Mouse (Mus musculus): ENCODE measurements around the gene Ybx2. TPM values are rescaled to one million over a fixed set of nuclear protein-coding genes. Genes with fewer than 3 reads are reported as not detected.

Ybx2 gene
- polyA plus RNA-seq, 1 experiment from 2014 or later, result 5.1 TPM

GRCm38 (mm10) chr11:69930967-69931537 lies 4.5 kb upstream of the Ybx2 start:
- H3K27me3 ChIP-seq (ENCODE audit: control insufficient read depth, insufficient read depth, low read length), result peaks cover 14% of the 10 kb centered on the region
- no peak overlapping the region for H3K4me3 ChIP-seq (ENCODE audit: low read depth, low read length)
- no peak overlapping the region for H3K4me2 ChIP-seq
- H3K9ac ChIP-seq (ENCODE audit: low read length), result no peak overlapping the region
- H3K4me1 ChIP-seq (ENCODE audit: control insufficient read depth, insufficient read depth, low read length), result peaks cover 6% of the 10 kb centered on the region
- DNase-seq (ENCODE audit: low spot score, missing footprints), result no peak
- no peaks in the 10 kb centered on the region for H3K36me3 ChIP-seq (ENCODE audit: control insufficient read depth, insufficient read depth, low read length)
- no peaks in the 10 kb centered on the region for H3K9me3 ChIP-seq (ENCODE audit: control insufficient read depth, low read length)
- H3K27ac ChIP-seq (ENCODE audit: low read depth, low read length), result no peak overlapping the region
- ATAC-seq (ENCODE audit: low FRiP score), result no peak
- WGBS, result 81% methylated on average over 3 of the region's 3 CpGs

- Histone ChIP-seq H3K4me2 (no peak overlapping the region), H3K9ac (ENCODE audit: low read length) (no peak overlapping the region), H3K27me3 (ENCODE audit: control insufficient read depth, insufficient read depth, low read length) (peaks cover 22% of the 10 kb centered on the region), H3K36me3 (ENCODE audit: control insufficient read depth, insufficient read depth, low read length) (no peaks in the 10 kb centered on the region), H3K9me3 (ENCODE audit: control insufficient read depth, low read length) (no peaks in the 10 kb centered on the region), H3K27ac (ENCODE audit: low read depth, low read length) (no peak overlapping the region), H3K4me1 (ENCODE audit: control insufficient read depth, insufficient read depth, low read length) (peaks cover 10% of the 10 kb centered on the region), H3K4me3 (ENCODE audit: low read depth, low read length) (no peak overlapping the region)
- 72% methylated on average over 8 of the region's 8 CpGs for WGBS
- DNase-seq (ENCODE audit: low spot score, missing footprints), result no peak
- no peak for ATAC-seq (ENCODE audit: low FRiP score)
Measured at GRCm38 (mm10) chr11:69931769-69932168, 3.8 kb upstream of the Ybx2 start.

GRCm38 (mm10) chr11:69932254-69932653 lies 3.3 kb upstream of the Ybx2 start:
- DNase-seq (ENCODE audit: low spot score, missing footprints), result peak; percentile 71
- no peak for ATAC-seq (ENCODE audit: low FRiP score)
- Histone ChIP-seq H3K4me2 (no peak overlapping the region), H3K9me3 (ENCODE audit: control insufficient read depth, low read length) (no peaks in the 10 kb centered on the region), H3K4me3 (ENCODE audit: low read depth, low read length) (no peak overlapping the region), H3K27ac (ENCODE audit: low read depth, low read length) (no peak overlapping the region), H3K27me3 (ENCODE audit: control insufficient read depth, insufficient read depth, low read length) (peaks cover 26% of the 10 kb centered on the region), H3K9ac (ENCODE audit: low read length) (no peak overlapping the region), H3K36me3 (ENCODE audit: control insufficient read depth, insufficient read depth, low read length) (no peaks in the 10 kb centered on the region), H3K4me1 (ENCODE audit: control insufficient read depth, insufficient read depth, low read length) (peaks cover 10% of the 10 kb centered on the region)
- WGBS, result 38% methylated on average over 3 of the region's 3 CpGs

DNA sequence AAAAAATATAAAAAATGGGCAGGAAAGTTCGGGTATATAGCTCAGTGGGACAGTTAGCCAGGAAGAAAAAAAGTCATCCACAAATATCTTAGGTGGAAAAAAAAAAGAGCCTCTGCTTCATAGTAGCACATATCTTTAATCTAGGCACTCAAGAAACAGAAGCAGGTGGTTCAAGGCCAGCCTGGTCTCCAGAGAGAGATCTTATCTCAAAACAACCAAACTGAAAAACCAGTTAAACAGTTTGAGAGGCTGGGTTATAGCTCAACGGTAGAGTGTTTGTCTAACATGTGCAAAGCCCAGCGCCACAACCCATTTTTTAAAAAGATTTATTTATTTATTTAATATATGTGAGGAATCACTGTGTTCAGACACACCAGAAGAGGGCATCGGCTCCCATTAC lies 2.5 kb upstream of the Ybx2 start:
- H3K4me2 ChIP-seq, result no peak overlapping the region
- peaks cover 33% of the 10 kb centered on the region for H3K27me3 ChIP-seq (ENCODE audit: control insufficient read depth, insufficient read depth, low read length)
- ATAC-seq (ENCODE audit: low FRiP score) (no peak), DNase-seq (ENCODE audit: low spot score, missing footprints) (peak; percentile 83)
- WGBS, result 75% methylated on average over 4 of the region's 4 CpGs
- peaks cover 10% of the 10 kb centered on the region for H3K4me1 ChIP-seq (ENCODE audit: control insufficient read depth, insufficient read depth, low read length)
- H3K27ac ChIP-seq (ENCODE audit: low read depth, low read length), result no peak overlapping the region
- no peak overlapping the region for H3K4me3 ChIP-seq (ENCODE audit: low read depth, low read length)
- no peaks in the 10 kb centered on the region for H3K36me3 ChIP-seq (ENCODE audit: control insufficient read depth, insufficient read depth, low read length)
- no peaks in the 10 kb centered on the region for H3K9me3 ChIP-seq (ENCODE audit: control insufficient read depth, low read length)
- no peak overlapping the region for H3K9ac ChIP-seq (ENCODE audit: low read length)

GRCm38 (mm10) chr11:69934169-69934568 lies 1.4 kb upstream of the Ybx2 start:
- peaks cover 39% of the 10 kb centered on the region for H3K27me3 ChIP-seq (ENCODE audit: control insufficient read depth, insufficient read depth, low read length)
- ATAC-seq (ENCODE audit: low FRiP score), result peak; percentile 36; the same call in 1 of the 2 replicates

GRCm38 (mm10) chr11:69934681-69935080 lies 915 bp upstream of the Ybx2 start:
- no peak overlapping the region for H3K9ac ChIP-seq (ENCODE audit: low read length)

More at GRCm38 (mm10) chr11:69934169-69934568, 1.4 kb upstream of the Ybx2 start:
- Histone ChIP-seq H3K4me1 (ENCODE audit: control insufficient read depth, insufficient read depth, low read length) (peaks cover 10% of the 10 kb centered on the region), H3K27ac (ENCODE audit: low read depth, low read length) (no peak overlapping the region), H3K4me3 (ENCODE audit: low read depth, low read length) (peak overlapping the region; percentile 7), H3K9me3 (ENCODE audit: control insufficient read depth, low read length) (no peaks in the 10 kb centered on the region), H3K36me3 (ENCODE audit: control insufficient read depth, insufficient read depth, low read length) (no peaks in the 10 kb centered on the region), H3K9ac (ENCODE audit: low read length) (no peak overlapping the region), H3K4me2 (peak overlapping the region; percentile 34)
- WGBS, result under 1% methylated on average over 18 of the region's 18 CpGs
- peak; percentile 99 for DNase-seq (ENCODE audit: low spot score, missing footprints)

DNA sequence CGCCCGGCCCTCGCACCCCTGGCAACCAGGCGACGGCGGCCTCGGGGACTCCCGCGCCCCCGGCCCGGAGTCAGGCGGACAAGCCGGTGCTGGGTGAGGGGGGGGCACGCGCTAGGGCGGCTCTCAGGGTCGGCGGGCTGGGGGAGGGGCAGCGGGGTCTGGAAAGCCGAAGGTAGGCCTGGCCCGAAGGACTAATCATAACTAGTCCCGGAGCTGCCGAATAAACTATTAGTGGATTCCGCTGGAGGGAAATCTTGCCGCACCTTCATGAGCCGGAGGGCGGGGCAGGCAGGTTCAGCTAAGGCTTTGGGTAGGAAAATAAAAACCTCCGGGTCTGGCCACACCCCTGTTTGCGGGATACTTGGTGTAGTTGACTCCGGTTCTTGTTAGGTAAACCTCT lies 560 bp downstream of the Ybx2 start:
- Histone ChIP-seq H3K4me2 (peak overlapping the region; percentile 98), H3K9ac (ENCODE audit: low read length) (peak overlapping the region; percentile 66), H3K4me1 (ENCODE audit: control insufficient read depth, insufficient read depth, low read length) (peaks cover 10% of the 10 kb centered on the region), H3K9me3 (ENCODE audit: control insufficient read depth, low read length) (no peaks in the 10 kb centered on the region), H3K27me3 (ENCODE audit: control insufficient read depth, insufficient read depth, low read length) (peaks cover 39% of the 10 kb centered on the region), H3K36me3 (ENCODE audit: control insufficient read depth, insufficient read depth, low read length) (no peaks in the 10 kb centered on the region), H3K4me3 (ENCODE audit: low read depth, low read length) (peak overlapping the region; percentile 54), H3K27ac (ENCODE audit: low read depth, low read length) (no peak overlapping the region)
- ATAC-seq (ENCODE audit: low FRiP score) (peak; percentile 38; the same call in 1 of the 2 replicates), DNase-seq (ENCODE audit: low spot score, missing footprints) (peak; percentile 90)
- WGBS, result 2% methylated on average over 30 of the region's 30 CpGs

More at GRCm38 (mm10) chr11:69934681-69935080, 915 bp upstream of the Ybx2 start:
- peak overlapping the region; percentile 34 for H3K4me2 ChIP-seq
- ATAC-seq (ENCODE audit: low FRiP score) (no peak), DNase-seq (ENCODE audit: low spot score, missing footprints) (peak; percentile 92)
- peaks cover 39% of the 10 kb centered on the region for H3K27me3 ChIP-seq (ENCODE audit: control insufficient read depth, insufficient read depth, low read length)
- 18% methylated on average over 6 of the region's 6 CpGs for WGBS
- H3K9me3 ChIP-seq (ENCODE audit: control insufficient read depth, low read length), result no peaks in the 10 kb centered on the region
- no peaks in the 10 kb centered on the region for H3K36me3 ChIP-seq (ENCODE audit: control insufficient read depth, insufficient read depth, low read length)
- 0 out of 2 replicates have a peak overlapping the region, but pooled peaks have one; percentile 7 for H3K4me3 ChIP-seq (ENCODE audit: low read depth, low read length)
- no peak overlapping the region for H3K27ac ChIP-seq (ENCODE audit: low read depth, low read length)
- H3K4me1 ChIP-seq (ENCODE audit: control insufficient read depth, insufficient read depth, low read length), result peaks cover 10% of the 10 kb centered on the region

DNA sequence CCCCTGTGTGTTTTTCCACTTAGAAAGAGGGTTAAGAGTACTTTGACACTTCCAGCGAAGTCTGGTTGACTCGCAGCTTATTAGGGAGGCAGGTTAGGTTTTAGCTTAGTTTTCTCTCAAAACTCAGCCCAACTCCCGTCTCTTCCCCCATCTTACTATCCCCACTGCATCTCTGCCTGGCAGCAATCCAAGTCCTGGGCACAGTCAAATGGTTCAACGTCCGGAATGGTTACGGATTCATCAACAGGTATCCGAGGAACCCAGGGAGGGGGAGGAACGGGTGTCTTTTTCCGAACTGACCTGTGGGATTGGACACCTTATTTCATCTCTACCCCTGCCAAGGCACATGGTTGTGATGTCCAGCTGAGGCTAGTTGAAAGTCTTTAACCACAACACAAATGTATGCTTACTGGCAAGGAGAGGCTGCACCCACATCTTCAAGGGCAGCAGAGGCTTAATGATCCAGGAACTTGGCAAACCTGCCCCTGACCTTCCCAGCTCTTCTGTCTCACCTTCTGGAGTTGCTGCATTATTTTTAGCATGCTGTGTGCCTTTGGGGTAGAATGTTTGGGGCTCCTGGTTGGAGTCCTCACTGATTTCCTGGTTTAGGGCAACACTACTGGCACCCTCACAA lies 1.2 kb downstream of the Ybx2 start:
- Histone ChIP-seq H3K36me3 (ENCODE audit: control insufficient read depth, insufficient read depth, low read length) (no peaks in the 10 kb centered on the region), H3K27me3 (ENCODE audit: control insufficient read depth, insufficient read depth, low read length) (peaks cover 39% of the 10 kb centered on the region), H3K9me3 (ENCODE audit: control insufficient read depth, low read length) (no peaks in the 10 kb centered on the region), H3K4me3 (ENCODE audit: low read depth, low read length) (0 out of 2 replicates have a peak overlapping the region, but pooled peaks have one; percentile 5), H3K27ac (ENCODE audit: low read depth, low read length) (no peak overlapping the region), H3K4me2 (peak overlapping the region; percentile 98), H3K9ac (ENCODE audit: low read length) (no peak overlapping the region), H3K4me1 (ENCODE audit: control insufficient read depth, insufficient read depth, low read length) (peaks cover 10% of the 10 kb centered on the region)
- ATAC-seq (ENCODE audit: low FRiP score), result no peak
- no peak for DNase-seq (ENCODE audit: low spot score, missing footprints)
- WGBS, result 55% methylated on average over 9 of the region's 9 CpGs

DNA sequence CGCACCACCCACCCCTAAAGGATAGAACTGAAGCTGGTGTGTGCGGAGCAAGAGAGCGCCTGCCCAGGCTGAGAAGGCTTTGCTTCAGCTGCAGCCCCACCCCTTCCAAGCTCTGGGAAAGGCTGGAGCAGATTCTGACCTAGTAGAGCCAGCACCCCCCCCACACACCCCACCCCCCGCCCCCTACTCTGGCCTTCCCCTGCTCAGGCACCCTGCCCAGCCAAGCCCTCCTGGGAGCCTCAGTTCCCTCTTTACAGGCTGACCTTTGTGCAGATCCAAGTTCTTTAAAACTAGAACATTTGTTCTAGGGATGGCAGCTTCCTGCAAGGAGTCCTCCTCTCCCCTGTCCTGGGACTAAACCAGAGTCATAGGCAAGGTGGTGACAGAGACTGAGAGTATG lies 1.8 kb downstream of the Ybx2 start:
- no peak for DNase-seq (ENCODE audit: low spot score, missing footprints)
- WGBS, result 45% methylated on average over 4 of the region's 4 CpGs
- no peaks in the 10 kb centered on the region for H3K9me3 ChIP-seq (ENCODE audit: control insufficient read depth, low read length)
- peaks cover 10% of the 10 kb centered on the region for H3K4me1 ChIP-seq (ENCODE audit: control insufficient read depth, insufficient read depth, low read length)
- H3K36me3 ChIP-seq (ENCODE audit: control insufficient read depth, insufficient read depth, low read length), result no peaks in the 10 kb centered on the region
- no peak overlapping the region for H3K4me3 ChIP-seq (ENCODE audit: low read depth, low read length)
- no peak overlapping the region for H3K9ac ChIP-seq (ENCODE audit: low read length)
- H3K4me2 ChIP-seq, result no peak overlapping the region
- peaks cover 39% of the 10 kb centered on the region for H3K27me3 ChIP-seq (ENCODE audit: control insufficient read depth, insufficient read depth, low read length)
- H3K27ac ChIP-seq (ENCODE audit: low read depth, low read length), result no peak overlapping the region
- ATAC-seq (ENCODE audit: low FRiP score), result no peak

All from midbrain, embryonic 11.5 days (tissue).